Mouse (Mus musculus) C2C12 (cell line): ENCODE results near the gene Il17rc. TPM values are rescaled to one million over a fixed set of nuclear protein-coding genes. Genes with fewer than 3 reads are reported as not detected.

Source experiments
- H3K27me3 ChIP-seq: one replicate; pipeline ENCODE4 v1.6.1; 2011; ENCODE audit not compliant: control insufficient read depth, insufficient read depth, insufficient read length
- H3K36me3 ChIP-seq: one replicate; pipeline ENCODE4 v1.6.1; 2011; ENCODE audit not compliant: control insufficient read depth, insufficient read depth
- H3K4me3 ChIP-seq: one replicate; pipeline ENCODE4 v1.5.1; 2011; ENCODE audit warnings: mild to moderate bottlenecking, control low read depth; ENCODE audit not compliant: poor library complexity, insufficient read depth, severe bottlenecking
- H3K79me2 ChIP-seq: one replicate; pipeline ENCODE4 v1.6.1; 2011; ENCODE audit not compliant: control insufficient read depth, insufficient read depth
- H3K79me3 ChIP-seq: one replicate; pipeline ENCODE4 v1.6.1; 2011; ENCODE audit warnings: low read depth, control low read depth
- H3ac ChIP-seq: one replicate; pipeline ENCODE3; 2011; ENCODE audit warnings: low read depth; ENCODE audit not compliant: control insufficient read depth, insufficient read length
- CEBPB ChIP-seq: IDR thresholded peaks from one replicate; pipeline ENCODE4 v1.6.1; 2011; ENCODE audit warnings: low read depth, mild to moderate bottlenecking, control low read depth, moderate library complexity
- CTCF ChIP-seq: IDR thresholded peaks from one replicate; pipeline ENCODE4 v1.5.1; 2011; ENCODE audit not compliant: control insufficient read depth, insufficient read depth, insufficient read length
- FOSL1 ChIP-seq: IDR thresholded peaks from one replicate; pipeline ENCODE4 v1.8.0; 2011; ENCODE audit warnings: mild to moderate bottlenecking, low read length; ENCODE audit not compliant: poor library complexity, insufficient read depth, severe bottlenecking
- MAX ChIP-seq: IDR thresholded peaks from one replicate; pipeline ENCODE4 v1.6.1; 2011; ENCODE audit warnings: mild to moderate bottlenecking, control low read depth
- MYOD1 ChIP-seq: IDR thresholded peaks from one replicate; pipeline ENCODE4 v1.6.1; 2011; ENCODE audit warnings: low read depth; ENCODE audit not compliant: control insufficient read depth, insufficient read length
- MYOG ChIP-seq: IDR thresholded peaks from one replicate; pipeline ENCODE4 v1.6.1; 2011; ENCODE audit not compliant: control insufficient read depth, insufficient read length; ENCODE audit errors: extremely low read depth
- USF1 ChIP-seq: IDR thresholded peaks from one replicate; pipeline ENCODE4 v1.6.1; 2011; ENCODE audit warnings: low read depth, mild to moderate bottlenecking, control low read depth, moderate library complexity
- polyA plus RNA-seq: library from polyadenylated mRNA; unstranded; fragments of >200 nt; fragmentation: generic; extraction: Trizol; gene quantifications from one replicate; pipeline ENCODE4 v1.2.1, GENCODE M21; 2012; ENCODE audit warnings: missing spikeins

Gene Il17rc
- polyA plus RNA-seq, 1 experiment = 36.2 TPM

DNA sequence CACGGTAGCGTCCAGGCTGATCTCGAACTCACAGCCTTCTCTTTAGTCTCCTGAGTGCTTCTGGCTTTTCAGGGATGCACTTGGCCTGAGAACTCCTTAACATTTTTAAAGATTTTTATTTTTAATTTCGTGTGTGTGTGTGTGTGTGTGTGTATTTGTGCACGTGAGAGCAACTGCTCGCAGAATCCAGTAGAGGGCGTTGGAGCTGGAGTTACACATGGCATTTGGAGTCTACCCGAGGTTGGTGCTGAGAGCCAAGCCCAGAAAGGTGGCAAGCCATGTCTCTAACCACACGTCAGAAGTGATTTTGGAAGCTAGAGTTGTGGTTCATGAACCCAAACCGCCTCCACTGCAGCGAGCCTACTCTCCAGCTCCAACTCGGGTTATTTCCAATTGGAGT lies 28.1 kb upstream of the Il17rc start:
- TF ChIP-seq MYOD1 (no peak), CTCF (no peak), MAX (no peak), USF1 (no peak), MYOG (no peak), FOSL1 (no peak), CEBPB (no peak)
- Histone ChIP-seq H3ac (peak overlapping the region; percentile 90), H3K27me3 (no peaks in the 10 kb centered on the region), H3K79me3 (peaks cover 18% of the 10 kb centered on the region), H3K36me3 (peaks cover 29% of the 10 kb centered on the region), H3K79me2 (peaks cover 42% of the 10 kb centered on the region), H3K4me3 (peak overlapping the region; percentile 90)

DNA sequence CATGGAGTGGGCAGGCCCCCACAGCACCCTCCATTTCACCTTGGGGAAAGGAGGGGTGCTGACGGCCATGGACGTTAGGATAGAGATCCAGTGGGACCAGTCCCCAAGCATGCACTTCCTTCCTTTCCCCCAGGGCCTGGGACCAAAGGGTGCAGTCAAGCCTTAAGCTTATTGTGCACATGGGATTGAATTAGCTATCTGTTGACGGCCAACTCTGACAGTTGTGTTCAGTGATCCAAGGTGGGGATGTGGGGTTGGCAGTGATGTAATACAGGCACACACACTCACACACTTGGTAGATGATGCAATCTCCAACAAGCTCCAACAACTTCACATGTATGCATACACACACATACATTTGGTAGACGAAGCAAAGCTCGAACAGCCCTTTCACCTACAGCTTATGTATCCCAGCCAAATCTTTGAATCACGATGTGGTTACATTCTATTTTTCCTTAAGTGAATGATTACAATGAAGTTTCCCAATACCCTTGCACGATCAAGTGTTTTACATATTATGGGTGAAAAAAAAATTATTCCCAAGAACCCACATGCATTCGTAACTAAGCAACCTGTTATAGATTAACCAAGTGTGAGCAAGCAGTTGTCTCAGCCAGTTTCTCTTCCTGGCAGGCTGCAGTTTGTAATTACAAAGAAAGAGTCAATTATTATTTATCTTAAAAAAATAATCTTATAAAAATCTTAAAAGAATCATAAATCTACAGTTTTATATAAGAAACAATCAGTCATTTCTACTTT lies 26.8 kb upstream of the Il17rc start:
- H3K27me3 ChIP-seq = no peaks in the 10 kb centered on the region
- H3ac ChIP-seq = no peak overlapping the region
- TF ChIP-seq FOSL1 (no peak), MYOD1 (no peak), MAX (no peak), CTCF (no peak), CEBPB (no peak), MYOG (no peak), USF1 (no peak)

DNA sequence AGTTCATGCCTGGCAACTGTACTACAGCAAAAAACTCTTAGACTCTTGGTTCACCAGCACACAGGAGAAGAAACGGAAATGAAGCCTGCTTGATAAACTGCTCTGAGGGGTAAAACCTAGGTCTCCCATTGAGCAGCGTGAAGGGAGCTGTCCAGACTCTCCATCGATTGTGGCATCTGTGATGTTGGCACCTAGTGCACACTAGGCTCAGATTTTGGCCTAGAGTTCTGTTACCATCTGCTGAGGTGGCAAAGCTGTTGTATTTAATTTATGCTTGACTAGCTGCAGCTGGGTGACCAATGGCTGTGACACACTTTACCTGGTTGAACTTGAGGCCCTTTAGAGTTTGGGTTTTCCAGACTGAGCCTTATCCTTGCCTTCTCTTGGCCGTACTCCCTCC lies 23.6 kb upstream of the Il17rc start:
- Histone ChIP-seq H3K79me2 (peaks cover 39% of the 10 kb centered on the region), H3K27me3 (no peaks in the 10 kb centered on the region), H3K79me3 (peaks cover 18% of the 10 kb centered on the region), H3ac (no peak overlapping the region), H3K36me3 (peaks cover 34% of the 10 kb centered on the region), H3K4me3 (no peak overlapping the region)
- TF ChIP-seq MAX = no peak
- no peak for TF ChIP-seq FOSL1
- TF ChIP-seq MYOD1 = no peak
- no peak for TF ChIP-seq CEBPB
- TF ChIP-seq USF1 = no peak
- TF ChIP-seq MYOG = no peak
- TF ChIP-seq CTCF = no peak

More for the DNA sequence above, 26.8 kb upstream of the Il17rc start:
- peaks cover 18% of the 10 kb centered on the region for H3K79me3 ChIP-seq
- H3K36me3 ChIP-seq = peaks cover 34% of the 10 kb centered on the region
- H3K79me2 ChIP-seq = peaks cover 42% of the 10 kb centered on the region
- H3K4me3 ChIP-seq = no peak overlapping the region

DNA sequence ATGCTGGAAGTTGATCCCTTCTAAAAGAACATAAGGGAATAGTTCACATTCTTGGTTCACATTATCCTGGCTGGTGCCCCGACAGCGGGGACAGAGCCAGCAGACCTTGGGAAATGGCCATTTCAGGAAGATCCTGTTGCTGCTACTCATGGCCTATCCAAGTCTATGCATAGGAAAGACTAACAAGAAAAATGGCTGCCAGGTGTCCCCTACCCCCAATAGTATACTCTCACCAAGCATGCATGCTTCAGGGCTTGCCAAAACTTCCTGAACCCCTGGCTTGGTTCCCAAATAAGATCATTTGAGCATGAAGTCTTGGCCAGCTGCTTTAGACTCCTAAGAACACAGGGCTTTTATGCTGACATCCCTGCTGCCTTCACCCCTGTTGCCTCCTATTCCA lies 19.4 kb upstream of the Il17rc start:
- peaks cover 3% of the 10 kb centered on the region for H3K27me3 ChIP-seq
- no peak for TF ChIP-seq MYOG
- no peak for TF ChIP-seq USF1
- no peak for TF ChIP-seq MAX
- H3K4me3 ChIP-seq = no peak overlapping the region
- H3K36me3 ChIP-seq = peaks cover 18% of the 10 kb centered on the region
- no peak overlapping the region for H3ac ChIP-seq
- no peaks in the 10 kb centered on the region for H3K79me3 ChIP-seq
- no peaks in the 10 kb centered on the region for H3K79me2 ChIP-seq

DNA sequence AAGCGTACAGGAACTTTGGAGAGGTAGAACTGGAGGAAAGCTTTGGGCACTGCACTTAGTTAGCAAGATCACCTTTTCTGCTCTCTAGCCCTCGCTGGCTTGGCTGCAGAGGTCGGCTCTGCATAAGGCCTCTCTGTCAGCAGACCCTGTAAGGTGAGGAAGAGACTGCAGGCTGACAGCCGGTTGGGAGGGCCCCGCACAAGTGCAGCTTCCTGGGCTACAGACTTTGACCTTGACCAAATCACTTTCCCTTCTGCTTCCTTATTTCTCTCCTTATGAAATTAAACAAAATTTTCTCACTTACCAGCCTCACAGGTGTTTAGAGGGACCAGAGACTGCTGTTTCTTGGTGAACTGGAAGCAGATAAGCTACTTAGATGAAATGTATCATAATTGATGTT lies 16.2 kb upstream of the Il17rc start:
- Histone ChIP-seq H3K27me3 (peaks cover 34% of the 10 kb centered on the region), H3K36me3 (no peaks in the 10 kb centered on the region), H3ac (no peak overlapping the region), H3K4me3 (no peak overlapping the region), H3K79me2 (no peaks in the 10 kb centered on the region), H3K79me3 (no peaks in the 10 kb centered on the region)
- TF ChIP-seq MYOG (no peak), FOSL1 (no peak), USF1 (no peak), MYOD1 (no peak), MAX (no peak), CTCF (no peak), CEBPB (no peak)

DNA sequence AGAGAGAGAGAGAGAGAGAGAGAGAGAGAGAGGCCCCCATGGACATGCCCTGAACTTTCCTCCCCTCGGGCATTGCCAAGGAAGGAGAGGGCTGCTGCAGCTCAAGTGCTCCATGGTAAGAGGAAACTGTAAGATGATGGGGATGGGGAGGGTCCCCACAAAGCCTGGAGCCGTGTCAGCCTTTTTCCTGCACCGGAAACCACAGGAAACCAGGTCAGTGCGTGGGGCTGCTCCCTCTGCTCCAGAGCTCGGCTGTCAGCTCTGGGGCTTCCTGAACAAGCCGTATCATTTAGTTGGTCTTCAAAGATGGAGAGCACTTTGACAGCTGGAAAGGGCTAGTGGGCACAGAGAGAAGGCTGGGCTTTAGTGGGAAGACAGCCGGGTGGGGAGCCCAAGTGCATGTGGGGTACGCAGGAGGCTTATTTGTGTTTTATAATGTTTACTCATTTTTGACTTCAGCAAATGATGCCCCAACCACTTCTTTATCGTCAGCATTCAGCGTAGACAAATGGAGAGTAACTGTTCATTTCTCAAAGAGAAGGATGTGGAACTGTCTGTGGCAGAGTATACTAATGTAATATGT lies 13.2 kb upstream of the Il17rc start, which contains the start of gene Il17re:
Gene Il17re (plus strand): TSS at position 533 of the 583 bp plus-strand sequence.
- no peak for TF ChIP-seq FOSL1
- TF ChIP-seq MYOD1 = no peak
- TF ChIP-seq USF1 = no peak
- no peak for TF ChIP-seq MAX
- no peak for TF ChIP-seq MYOG
- TF ChIP-seq CEBPB = no peak
- no peak for TF ChIP-seq CTCF
- Histone ChIP-seq H3K27me3 (peaks cover 41% of the 10 kb centered on the region), H3K79me2 (no peaks in the 10 kb centered on the region), H3K4me3 (no peak within 1 kb of the TSS), H3ac (no peak within 1 kb of the TSS), H3K36me3 (no peaks in the 10 kb centered on the region), H3K79me3 (no peaks in the 10 kb centered on the region)
